Mouse (Mus musculus): ENCODE results near the gene Cdkn1c. TPM values are rescaled to one million over a fixed set of nuclear protein-coding genes. Genes with fewer than 3 reads are reported as not detected.

The Cdkn1c gene
- polyA plus RNA-seq, 1 experiment from 2014 or later = 1,218 TPM

GRCm38 (mm10) chr7:143432631-143433030 lies 28.2 kb downstream of the Cdkn1c start:
- no peak overlapping the region for H3K4me2 ChIP-seq
- no peaks in the 10 kb centered on the region for H3K36me3 ChIP-seq
- no peaks in the 10 kb centered on the region for H3K9me3 ChIP-seq (replicated peaks)
- H3K27me3 ChIP-seq (replicated peaks) = peaks cover 8% of the 10 kb centered on the region; the same call in 1 of the 2 replicates
- no peak overlapping the region for H3K9ac ChIP-seq
- 86% methylated on average over 1 of the region's 1 CpGs for WGBS
- no peak overlapping the region for H3K27ac ChIP-seq (ENCODE audit: poor library complexity, severe bottlenecking)
- H3K4me1 ChIP-seq (replicated peaks) = peaks cover 16% of the 10 kb centered on the region
- ATAC-seq (ENCODE audit: insufficient number of reproducible peaks, low FRiP score) = no peak
- H3K4me3 ChIP-seq = no peak overlapping the region

- H3K27ac ChIP-seq (ENCODE audit: poor library complexity, severe bottlenecking) = no peak overlapping the region
- H3K27me3 ChIP-seq (replicated peaks) = no peaks in the 10 kb centered on the region; the same call in 1 of the 2 replicates
- ATAC-seq (ENCODE audit: insufficient number of reproducible peaks, low FRiP score) = no peak
- no peak overlapping the region for H3K9ac ChIP-seq
- no peaks in the 10 kb centered on the region for H3K36me3 ChIP-seq
- H3K4me1 ChIP-seq (replicated peaks) = peaks cover 13% of the 10 kb centered on the region
- H3K9me3 ChIP-seq (replicated peaks) = no peaks in the 10 kb centered on the region
- H3K4me3 ChIP-seq = no peak overlapping the region
- 60% methylated on average over 2 of the region's 2 CpGs for WGBS
- H3K4me2 ChIP-seq = no peak overlapping the region
These were observed 31.9 kb downstream of the Cdkn1c start for GRCm38 (mm10) chr7:143428814-143429499.

- no peak overlapping the region for H3K9ac ChIP-seq
- H3K27ac ChIP-seq (ENCODE audit: poor library complexity, severe bottlenecking) = no peak overlapping the region
- H3K36me3 ChIP-seq = no peaks in the 10 kb centered on the region
- H3K4me2 ChIP-seq = no peak overlapping the region
- H3K27me3 ChIP-seq (replicated peaks) = no peaks in the 10 kb centered on the region; the same call in 1 of the 2 replicates
- WGBS = 69% methylated on average over 23 of the region's 23 CpGs
- H3K4me3 ChIP-seq = no peak overlapping the region
- no peak for ATAC-seq (ENCODE audit: insufficient number of reproducible peaks, low FRiP score)
- no peaks in the 10 kb centered on the region for H3K9me3 ChIP-seq (replicated peaks)
- H3K4me1 ChIP-seq (replicated peaks) = peaks cover 13% of the 10 kb centered on the region
These were observed 32.6 kb downstream of the Cdkn1c start for GRCm38 (mm10) chr7:143428142-143428813.

- WGBS = 81% methylated on average over 4 of the region's 4 CpGs
- Histone ChIP-seq H3K4me2 (no peak overlapping the region), H3K4me3 (no peak overlapping the region), H3K4me1 (replicated peaks) (peaks cover 8% of the 10 kb centered on the region), H3K36me3 (no peaks in the 10 kb centered on the region), H3K9ac (no peak overlapping the region), H3K27ac (ENCODE audit: poor library complexity, severe bottlenecking) (no peak overlapping the region), H3K27me3 (replicated peaks) (no peaks in the 10 kb centered on the region), H3K9me3 (replicated peaks) (no peaks in the 10 kb centered on the region)
- ATAC-seq (ENCODE audit: insufficient number of reproducible peaks, low FRiP score) = no peak
These were observed 41.2 kb downstream of the Cdkn1c start for GRCm38 (mm10) chr7:143419585-143420160.

GRCm38 (mm10) chr7:143417875-143418274 lies 43.0 kb downstream of the Cdkn1c start:
- WGBS = 66% methylated on average over 5 of the region's 5 CpGs
- H3K9me3 ChIP-seq (replicated peaks) = no peaks in the 10 kb centered on the region
- no peak overlapping the region for H3K4me3 ChIP-seq
- no peak overlapping the region for H3K4me2 ChIP-seq
- no peaks in the 10 kb centered on the region for H3K36me3 ChIP-seq
- H3K27ac ChIP-seq (ENCODE audit: poor library complexity, severe bottlenecking) = no peak overlapping the region
- no peak overlapping the region for H3K9ac ChIP-seq
- peaks cover 9% of the 10 kb centered on the region for H3K4me1 ChIP-seq (replicated peaks)
- no peak for ATAC-seq (ENCODE audit: insufficient number of reproducible peaks, low FRiP score)
- no peaks in the 10 kb centered on the region for H3K27me3 ChIP-seq (replicated peaks)

- Histone ChIP-seq H3K9ac (no peak overlapping the region), H3K4me3 (no peak overlapping the region), H3K27me3 (replicated peaks) (no peaks in the 10 kb centered on the region), H3K36me3 (no peaks in the 10 kb centered on the region), H3K9me3 (replicated peaks) (no peaks in the 10 kb centered on the region), H3K4me2 (no peak overlapping the region), H3K27ac (ENCODE audit: poor library complexity, severe bottlenecking) (no peak overlapping the region), H3K4me1 (replicated peaks) (peaks cover 9% of the 10 kb centered on the region)
- ATAC-seq (ENCODE audit: insufficient number of reproducible peaks, low FRiP score) = no peak
- WGBS = 82% methylated on average over 12 of the region's 12 CpGs
These were observed 44.4 kb downstream of the Cdkn1c start for GRCm38 (mm10) chr7:143416406-143416805.

- Histone ChIP-seq H3K4me2 (no peak overlapping the region), H3K36me3 (no peaks in the 10 kb centered on the region), H3K4me1 (replicated peaks) (peaks cover 9% of the 10 kb centered on the region), H3K27ac (ENCODE audit: poor library complexity, severe bottlenecking) (no peak overlapping the region), H3K27me3 (replicated peaks) (no peaks in the 10 kb centered on the region), H3K9ac (no peak overlapping the region), H3K9me3 (replicated peaks) (no peaks in the 10 kb centered on the region), H3K4me3 (no peak overlapping the region)
- ATAC-seq (ENCODE audit: insufficient number of reproducible peaks, low FRiP score) = no peak
- 44% methylated on average over 4 of the region's 4 CpGs for WGBS
These were observed 45.8 kb downstream of the Cdkn1c start for GRCm38 (mm10) chr7:143415070-143415469.

- Histone ChIP-seq H3K4me2 (no peak overlapping the region), H3K4me1 (replicated peaks) (peaks cover 34% of the 10 kb centered on the region), H3K9me3 (replicated peaks) (no peaks in the 10 kb centered on the region), H3K27me3 (replicated peaks) (no peaks in the 10 kb centered on the region), H3K4me3 (no peak overlapping the region), H3K9ac (no peak overlapping the region), H3K36me3 (no peaks in the 10 kb centered on the region), H3K27ac (ENCODE audit: poor library complexity, severe bottlenecking) (no peak overlapping the region)
- 65% methylated on average over 6 of the region's 6 CpGs for WGBS
- ATAC-seq (ENCODE audit: insufficient number of reproducible peaks, low FRiP score) = no peak
These were observed 48.2 kb downstream of the Cdkn1c start for GRCm38 (mm10) chr7:143412606-143413005.

- H3K9ac ChIP-seq = no peak overlapping the region
- 54% methylated on average over 13 of the region's 13 CpGs for WGBS
- no peaks in the 10 kb centered on the region for H3K36me3 ChIP-seq
- H3K4me2 ChIP-seq = no peak overlapping the region
- no peaks in the 10 kb centered on the region for H3K27me3 ChIP-seq (replicated peaks)
- ATAC-seq (ENCODE audit: insufficient number of reproducible peaks, low FRiP score) = peak; percentile 58; the same call in 1 of the 2 replicates
- H3K27ac ChIP-seq (ENCODE audit: poor library complexity, severe bottlenecking) = peak overlapping the region; percentile 38
- H3K4me1 ChIP-seq (replicated peaks) = peaks cover 29% of the 10 kb centered on the region
- no peaks in the 10 kb centered on the region for H3K9me3 ChIP-seq (replicated peaks)
- no peak overlapping the region for H3K4me3 ChIP-seq
These were observed 52.2 kb downstream of the Cdkn1c start for GRCm38 (mm10) chr7:143408615-143409021.

All from heart, embryonic 12.5 days (tissue).